Comparison of ENCODE assay signal across 7 mouse cellular contexts in genomic region chr12:65037546-65037937, GRCm38 (mm10). TPM values are rescaled to one million over a fixed set of nuclear protein-coding genes. Genes with fewer than 3 reads are reported as not detected.
DNase-seq lines count a peak whose midpoint lies in the region; ATAC-seq and TF ChIP-seq lines count a peak whose summit lies in the region.

No protein-coding gene starts in this region.

- peaks cover 63% of the 10 kb centered on the region for H3K79me3 ChIP-seq in C2C12 (ENCODE audit: low read depth)

- H3K9me3 ChIP-seq in G1E (replicated peaks), result peaks cover 4% of the 10 kb centered on the region; the same call in 1 of the 2 replicates
- no peaks in the 10 kb centered on the region for H3K9me3 ChIP-seq in intestine, postnatal 0 days (ENCODE audit: control insufficient read depth)
- H3K9me3 ChIP-seq in midbrain, postnatal 0 days (ENCODE audit: low read length), result no peaks in the 10 kb centered on the region

- no peak overlapping the region for H3K9ac ChIP-seq in intestine, postnatal 0 days (ENCODE audit: low read depth, low read length)
- H3K9ac ChIP-seq in midbrain, postnatal 0 days (replicated peaks; ENCODE audit: low read length, poor library complexity, severe bottlenecking), result no peak overlapping the region

- WGBS in intestine, postnatal 0 days, result 9% methylated on average over 4 of the region's 4 CpGs
- whole genome bisulfite sequencing in midbrain, postnatal 0 days, result 43% methylated on average over 4 of the region's 4 CpGs

- peak overlapping the region; percentile 70 for H3K4me2 ChIP-seq in intestine, postnatal 0 days (replicated peaks; ENCODE audit: low read depth)
- H3K4me2 ChIP-seq in midbrain, postnatal 0 days (ENCODE audit: low read depth, low read length, poor library complexity, severe bottlenecking), result peak overlapping the region; percentile 60

- H3K4me1 ChIP-seq in G1E (ENCODE audit: insufficient read depth, low read depth, low read length), result peaks cover 26% of the 10 kb centered on the region
- H3K4me1 ChIP-seq in intestine, postnatal 0 days (replicated peaks; ENCODE audit: control insufficient read depth, insufficient read depth, low read length), result 0 out of 2 replicates have a peak, but pooled peaks cover 3% of the 10 kb centered on the region
- H3K4me1 ChIP-seq in midbrain, postnatal 0 days (ENCODE audit: insufficient read depth, low read length), result 0 out of 2 replicates have a peak, but pooled peaks cover 6% of the 10 kb centered on the region

- peaks cover 65% of the 10 kb centered on the region for H3K79me2 ChIP-seq in C2C12 (ENCODE audit: control insufficient read depth, insufficient read depth)

- H3K36me3 ChIP-seq in C2C12 (ENCODE audit: control insufficient read depth, insufficient read depth), result peaks cover 28% of the 10 kb centered on the region
- H3K36me3 ChIP-seq in G1E (replicated peaks), result peaks cover 30% of the 10 kb centered on the region
- peaks cover 7% of the 10 kb centered on the region; the same call in 1 of the 2 replicates for H3K36me3 ChIP-seq in intestine, postnatal 0 days (ENCODE audit: control insufficient read depth, insufficient read depth)
- no peaks in the 10 kb centered on the region for H3K36me3 ChIP-seq in midbrain, postnatal 0 days (ENCODE audit: insufficient read depth, low read length)

- H3K4me3 ChIP-seq in C2C12 (ENCODE audit: insufficient read depth, poor library complexity, severe bottlenecking) (peak overlapping the region; percentile 56), G1E (ENCODE audit: low read depth, low read length) (peak overlapping the region; percentile 100)
- peak overlapping the region; percentile 91 for H3K4me3 ChIP-seq in intestine, postnatal 0 days (ENCODE audit: low read depth, low read length)
- peak overlapping the region; percentile 91 for H3K4me3 ChIP-seq in midbrain, postnatal 0 days (ENCODE audit: low read depth, low read length)

- ATAC-seq in G1E (ENCODE audit: extremely low read depth, insufficient number of reproducible peaks, low FRiP score, poor library complexity, severe bottlenecking), result peak; percentile 31; the same call in 1 of the 2 replicates
- ATAC-seq in erythroblast, adult 5-6 weeks (replicated peaks; ENCODE audit: low FRiP score, poor library complexity, severe bottlenecking), result 0 out of 2 replicates have a peak, but pooled peaks have one; percentile 36
- ATAC-seq in intestine, postnatal 0 days, result 0 out of 2 replicates have a peak, but pooled peaks have one; percentile 50
- ATAC-seq in midbrain, postnatal 0 days (ENCODE audit: low FRiP score), result no peak

- H3ac ChIP-seq in C2C12 (ENCODE audit: control insufficient read depth, insufficient read length, low read depth), result no peak overlapping the region

- no peak overlapping the region for H3K27ac ChIP-seq in intestine, postnatal 0 days (ENCODE audit: low read depth, low read length)
- no peak overlapping the region for H3K27ac ChIP-seq in midbrain, postnatal 0 days (ENCODE audit: low read depth, low read length)

- H3K27me3 ChIP-seq in C2C12 (ENCODE audit: control insufficient read depth, insufficient read depth, insufficient read length) (no peaks in the 10 kb centered on the region), G1E (ENCODE audit: insufficient read depth, low read length) (no peaks in the 10 kb centered on the region)
- H3K27me3 ChIP-seq in intestine, postnatal 0 days (replicated peaks; ENCODE audit: control insufficient read depth, insufficient read depth, low read length), result no peaks in the 10 kb centered on the region
- H3K27me3 ChIP-seq in midbrain, postnatal 0 days (ENCODE audit: insufficient read depth, low read length), result no peaks in the 10 kb centered on the region

- TF ChIP-seq CTCF in C2C12 (IDR thresholded peaks at IDR 0.05; ENCODE audit: control insufficient read depth, insufficient read depth, insufficient read length) (no peak), G1E (IDR thresholded peaks at IDR 0.05; ENCODE audit: low read depth, low read length) (no peak)
- TF ChIP-seq CTCF in intestine, postnatal 0 days (IDR thresholded peaks at IDR 0.05; ENCODE audit: low read depth), result no peak
- TF ChIP-seq CTCF in midbrain, postnatal 0 days (IDR thresholded peaks at IDR 0.05), result no peak

- peak; percentile 31 for DNase-seq in G1E (ENCODE audit: low spot score)
- no peak for DNase-seq in midbrain, postnatal 0 days (ENCODE audit: low spot score)
- no peak for DNase-seq in thymus, postnatal 14 days
- no peak for DNase-seq in urinary bladder, postnatal 4 days (ENCODE audit: low spot score in 2 of 2)

TF ChIP-seq in C2C12, 6 proteins besides CTCF, POLR2A, EP300 and RAD21:
- TF ChIP-seq CEBPB (IDR thresholded peaks at IDR 0.05; ENCODE audit: low read depth) (no peak), FOSL1 (IDR thresholded peaks at IDR 0.05; ENCODE audit: insufficient read depth, low read length, poor library complexity, severe bottlenecking) (peak; percentile 32)

RNA-seq across cellular contexts. Expression of gene Prpf39, which starts 1.4 kb away (rescaled TPM):
- polyA plus RNA-seq in C2C12 (2012; fragmentation: generic; extraction: Trizol), result 4.3 TPM
- 169 and 192 TPM in 2 replicates for total RNA-seq in G1E (2014; fragmentation: Nextera tagmentation)
- total RNA-seq in G1E (2017), result 100 and 122 TPM in 2 replicates
- 19.7 and 20.7 TPM in 2 replicates for polyA plus RNA-seq in G1E (2012)
- 16.9 and 23.0 TPM in 2 replicates for total RNA-seq in erythroblast, adult 5-6 weeks (2015; ENCODE audit: low replicate concordance)
- total RNA-seq in erythroblast, adult 5-6 weeks (2017; ENCODE audit: low replicate concordance), result 45.9 and 51.0 TPM in 2 replicates
- 14.0 and 14.6 TPM in 2 replicates for polyA plus RNA-seq in intestine, postnatal 0 days (2015; fragmentation: Nextera tagmentation; extraction: Ambion mirVana)
- 38.3 and 52.2 TPM in 2 replicates for total RNA-seq in midbrain, postnatal 0 days (2014; rRNA removed)
- 32.6 and 40.7 TPM in 2 replicates for polyA plus RNA-seq in midbrain, postnatal 0 days (2015; fragmentation: Nextera tagmentation; extraction: Ambion mirVana)

RNA-seq across cellular contexts. Expression of gene Fkbp3, which starts 36.3 kb away (rescaled TPM):
- polyA plus RNA-seq in C2C12 (2012; fragmentation: generic; extraction: Trizol) (72.5 TPM), G1E (2012) (92.9 and 305 TPM in 2 replicates)
- total RNA-seq in G1E (2014; fragmentation: Nextera tagmentation) (226 and 258 TPM in 2 replicates), G1E (2017) (330 and 370 TPM in 2 replicates)
- 33.0 and 42.5 TPM in 2 replicates for total RNA-seq in erythroblast, adult 5-6 weeks (2015; ENCODE audit: low replicate concordance)
- total RNA-seq in erythroblast, adult 5-6 weeks (2017; ENCODE audit: low replicate concordance), result 38.3 and 40.3 TPM in 2 replicates
- polyA plus RNA-seq in intestine, postnatal 0 days (2015; fragmentation: Nextera tagmentation; extraction: Ambion mirVana), result 143 and 146 TPM in 2 replicates
- total RNA-seq in midbrain, postnatal 0 days (2014; rRNA removed), result 164 and 285 TPM in 2 replicates
- polyA plus RNA-seq in midbrain, postnatal 0 days (2015; fragmentation: Nextera tagmentation; extraction: Ambion mirVana), result 443 and 445 TPM in 2 replicates

RNA-seq across cellular contexts. Expression of gene Fancm, which starts 37.9 kb away (rescaled TPM):
- polyA plus RNA-seq in C2C12 (2012; fragmentation: generic; extraction: Trizol) (2.3 TPM), G1E (2012) (5.0 and 7.7 TPM in 2 replicates)
- total RNA-seq in G1E (2014; fragmentation: Nextera tagmentation) (80.0 and 84.1 TPM in 2 replicates), G1E (2017) (51.5 and 68.1 TPM in 2 replicates)
- total RNA-seq in erythroblast, adult 5-6 weeks (2015; ENCODE audit: low replicate concordance), result 4.2 and 6.5 TPM in 2 replicates
- 15.2 and 34.8 TPM in 2 replicates for total RNA-seq in erythroblast, adult 5-6 weeks (2017; ENCODE audit: low replicate concordance)
- 2.1 and 2.9 TPM in 2 replicates for polyA plus RNA-seq in intestine, postnatal 0 days (2015; fragmentation: Nextera tagmentation; extraction: Ambion mirVana)
- total RNA-seq in midbrain, postnatal 0 days (2014; rRNA removed), result 20.5 and 29.5 TPM in 2 replicates
- polyA plus RNA-seq in midbrain, postnatal 0 days (2015; fragmentation: Nextera tagmentation; extraction: Ambion mirVana), result 6.5 and 7.9 TPM in 2 replicates
